Mouse (Mus musculus) testis, adult 2 months (tissue): ENCODE data around the gene Tcf7.

Experiments
- CTCF ChIP-seq: fragments of 200-500 bp; IDR thresholded peaks from 2 replicates; pipeline ENCODE4 v1.5.1; 2012; ENCODE audit warnings: low read depth, mild to moderate bottlenecking, inconsistent platforms, low read length, moderate library complexity; ENCODE audit not compliant: control insufficient read depth, insufficient read depth, insufficient replicate concordance
- POLR2A ChIP-seq: fragments of 200-500 bp; IDR thresholded peaks from 2 replicates; pipeline ENCODE4 v1.6.1; 2012; ENCODE audit warnings: low read depth, mild to moderate bottlenecking, inconsistent platforms, low read length, moderate library complexity; ENCODE audit not compliant: control insufficient read depth

- TF ChIP-seq CTCF (no peak), POLR2A (no peak)
Observed at GRCm38 (mm10) chr11:52294103-52294502, 11.3 kb upstream of the Tcf7 start.
